Mouse (Mus musculus) T-helper 2 cell (primary cell): ENCODE results near the gene Nek6.

Source experiments
- in situ Hi-C: fragments of 300-600 bp; cut with MboI, MseI; formaldehyde crosslinking; loops from one replicate; pipeline ENCODE4 v1.15.1; 2025; ENCODE audit warnings: high pct_unique_total_duplicates

Nek6 gene

DNA sequence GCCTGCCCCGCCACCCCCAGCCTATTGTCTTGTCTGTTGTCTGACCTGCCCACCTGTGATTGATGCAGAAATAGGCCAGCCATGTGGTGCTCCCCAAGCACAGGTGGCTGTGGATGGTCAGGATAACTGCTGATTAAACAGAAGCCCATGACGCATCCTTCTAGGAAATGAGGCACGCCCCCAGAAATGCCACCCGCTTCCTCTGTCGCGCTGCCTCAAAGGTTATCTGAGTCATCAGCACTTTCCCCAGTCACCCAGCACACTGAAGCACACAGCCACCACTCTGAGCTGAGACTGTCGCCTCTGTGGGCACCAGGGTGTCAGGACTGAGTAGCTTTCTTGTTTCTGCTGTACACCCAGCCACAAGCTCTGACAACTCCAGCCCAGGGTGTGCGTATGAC is 24.9 kb downstream of the Nek6 start:
- in situ Hi-C loops: no loop called here

DNA sequence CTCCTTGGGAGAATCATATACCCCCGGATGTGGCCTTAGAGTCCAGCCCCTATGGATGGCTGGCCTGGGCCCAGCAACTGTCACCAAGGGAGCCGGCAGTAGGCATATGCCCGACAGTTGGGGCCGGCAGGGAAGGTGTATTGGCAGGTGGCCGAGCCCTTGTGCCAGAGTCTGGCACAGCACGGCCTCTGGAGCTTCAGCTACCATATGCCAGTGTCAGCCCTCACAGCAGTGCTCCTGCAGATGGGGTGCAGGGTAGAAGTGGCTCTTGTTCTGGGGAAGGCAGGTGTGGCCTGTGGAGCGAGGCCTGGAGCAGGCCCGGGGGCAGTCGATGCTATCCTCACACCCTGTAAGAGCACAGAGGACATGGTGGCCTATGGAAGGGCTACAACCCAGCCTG is 28.2 kb downstream of the Nek6 start:
- in situ Hi-C loops: loop anchor here (5.0 kb wide), 1 partner anchor 52 kb away; no protein-coding TSS in a partner anchor

DNA sequence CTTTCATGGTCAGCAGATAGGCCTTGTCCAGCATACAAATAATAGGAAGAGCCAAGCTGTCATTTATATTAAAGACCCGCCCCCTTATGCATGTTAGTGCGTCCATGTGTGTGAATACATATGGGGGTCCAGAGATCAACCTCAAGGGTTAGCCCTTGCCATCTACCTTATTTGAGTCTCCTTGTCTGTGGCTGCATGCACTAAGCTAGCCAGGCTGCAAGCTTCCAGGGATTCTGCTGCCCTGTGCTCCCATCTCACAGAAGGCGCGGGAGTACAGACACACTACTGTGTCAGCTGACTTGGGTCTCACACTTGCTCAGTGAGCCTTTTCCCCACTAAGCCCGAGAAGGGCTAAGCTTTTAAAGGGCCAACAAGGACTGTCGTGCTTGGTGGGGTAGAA is 29.2 kb downstream of the Nek6 start:
- in situ Hi-C loops: loop anchor here (5.0 kb wide), 1 partner anchor 53 kb away; no protein-coding TSS in a partner anchor

DNA sequence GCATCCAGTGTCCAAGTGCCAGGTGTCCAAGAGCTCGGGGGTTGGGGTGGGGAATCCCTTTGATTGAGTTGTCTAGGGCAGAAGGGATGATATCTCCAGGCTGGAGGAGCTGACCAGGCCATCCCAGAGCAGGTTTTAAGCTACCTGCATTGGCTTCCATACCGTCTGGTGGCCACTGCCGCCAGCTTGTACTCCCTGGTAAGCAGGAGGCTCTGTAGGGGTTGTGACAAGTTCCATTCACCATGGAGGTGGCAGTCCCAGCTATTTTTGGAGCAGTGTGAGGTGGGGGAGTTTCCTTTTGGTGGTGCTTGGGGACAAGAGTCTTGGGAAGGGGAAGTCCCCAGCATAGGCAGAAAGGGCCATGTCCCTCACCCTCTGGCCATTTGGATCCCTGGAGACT is 29.7 kb downstream of the Nek6 start:
- in situ Hi-C loops: loop anchor here (5.0 kb wide), 1 partner anchor 54 kb away; no protein-coding TSS in a partner anchor

DNA sequence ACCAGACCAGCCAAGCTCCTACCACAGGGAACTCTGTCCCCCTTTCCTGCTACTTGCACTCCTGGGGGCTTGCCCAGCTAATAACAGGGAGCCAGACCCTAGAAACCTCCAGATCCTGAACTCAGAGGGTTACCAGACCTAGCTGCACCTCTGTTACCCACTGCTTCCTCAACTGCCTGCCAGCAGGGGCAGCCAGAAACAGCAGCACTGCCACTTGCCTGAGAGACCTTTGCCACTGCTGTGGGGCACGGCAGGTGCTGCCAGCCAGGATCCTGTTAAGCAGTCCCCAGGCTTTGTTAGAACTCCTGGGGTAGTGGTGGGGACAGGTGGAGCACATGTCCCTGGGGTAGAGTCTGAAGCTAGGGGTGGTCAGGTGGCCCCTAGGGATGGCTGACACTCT is 30.1 kb downstream of the Nek6 start:
- in situ Hi-C loops: loop anchor here (5.0 kb wide), 1 partner anchor 54 kb away; no protein-coding TSS in a partner anchor

DNA sequence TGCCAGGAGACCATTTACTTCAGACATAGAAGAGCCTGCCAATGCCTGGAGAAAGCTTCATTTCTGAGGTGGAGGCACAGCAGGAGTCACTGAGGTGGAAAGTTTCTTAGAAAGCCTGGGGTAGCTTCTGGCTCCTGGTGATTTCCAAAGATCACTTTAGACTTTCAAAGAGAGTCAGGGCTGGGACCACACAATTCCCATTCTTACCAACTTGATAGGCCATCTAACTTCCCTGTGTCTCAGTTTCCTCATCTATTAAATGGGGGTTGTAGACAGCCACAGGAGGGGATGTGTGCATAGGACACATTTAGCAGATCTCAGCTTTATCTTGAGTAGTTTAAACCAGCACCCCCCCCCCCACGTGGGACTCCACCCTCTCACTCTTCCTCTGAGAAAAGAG is 30.9 kb downstream of the Nek6 start:
- in situ Hi-C loops: loop anchor here (5.0 kb wide), 1 partner anchor 55 kb away; no protein-coding TSS in a partner anchor

DNA sequence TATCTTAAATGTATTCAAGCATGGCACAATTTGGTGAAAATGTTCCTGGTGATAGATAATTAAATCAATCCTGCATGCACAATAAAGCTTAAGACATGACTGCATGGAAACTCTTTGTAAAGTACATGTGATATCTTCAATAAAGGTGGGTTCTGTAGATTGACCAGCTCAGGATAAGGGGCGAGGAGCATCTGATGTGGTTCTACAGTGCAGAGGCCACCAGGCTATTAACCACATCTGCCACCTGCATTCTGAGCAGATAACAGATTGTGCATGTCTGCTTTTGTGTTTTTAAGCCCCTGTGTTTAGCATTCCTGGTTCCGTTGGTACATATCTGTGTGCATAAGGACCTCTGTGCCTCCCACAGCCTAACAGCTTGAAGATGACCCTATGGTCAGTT is 31.7 kb downstream of the Nek6 start:
- in situ Hi-C loops: loop anchor here (5.0 kb wide), 1 partner anchor 56 kb away; no protein-coding TSS in a partner anchor

DNA sequence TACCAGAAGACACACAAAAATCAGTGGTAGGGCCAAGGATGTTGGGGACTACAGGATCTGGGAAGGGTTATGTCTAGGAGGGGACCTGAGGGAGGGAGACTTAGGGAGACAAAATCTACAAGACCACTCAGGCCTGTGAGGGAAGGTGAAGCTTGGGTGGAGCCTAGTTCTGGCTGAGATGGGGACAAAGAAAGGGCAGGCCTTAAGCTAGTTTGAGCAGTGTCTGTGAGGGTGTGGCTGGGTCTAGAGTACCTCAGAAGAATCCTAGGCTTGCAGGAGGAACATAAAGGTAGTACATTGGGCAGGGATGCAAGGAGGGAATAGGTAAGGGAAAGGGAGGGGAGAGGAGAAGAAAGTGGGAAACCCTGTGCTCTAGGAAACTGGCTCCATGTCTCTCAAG is 32.9 kb downstream of the Nek6 start:
- in situ Hi-C loops: loop anchor here (5.0 kb wide), 1 partner anchor 57 kb away; no protein-coding TSS in a partner anchor

DNA sequence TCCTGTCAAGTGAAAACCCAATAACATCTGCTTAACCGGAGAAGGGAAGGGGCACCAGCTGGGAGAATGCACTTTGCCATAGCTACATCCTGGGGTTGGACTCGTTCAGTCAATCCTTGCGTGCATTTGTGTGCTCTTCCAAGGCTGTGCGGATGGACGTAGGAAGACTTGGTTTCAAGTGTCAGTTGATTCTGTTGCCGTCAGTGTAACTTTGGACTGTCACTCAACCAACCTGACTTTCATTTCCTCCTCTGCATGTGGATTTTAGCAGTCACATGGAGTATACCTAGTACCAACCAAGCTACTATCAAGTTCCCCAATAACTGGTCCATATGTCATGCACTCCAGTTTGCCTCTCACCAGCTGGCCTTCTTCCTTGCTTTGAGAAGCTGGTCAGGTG is 33.5 kb downstream of the Nek6 start:
- in situ Hi-C loops: loop anchor here (5.0 kb wide), 1 partner anchor 58 kb away; no protein-coding TSS in a partner anchor

DNA sequence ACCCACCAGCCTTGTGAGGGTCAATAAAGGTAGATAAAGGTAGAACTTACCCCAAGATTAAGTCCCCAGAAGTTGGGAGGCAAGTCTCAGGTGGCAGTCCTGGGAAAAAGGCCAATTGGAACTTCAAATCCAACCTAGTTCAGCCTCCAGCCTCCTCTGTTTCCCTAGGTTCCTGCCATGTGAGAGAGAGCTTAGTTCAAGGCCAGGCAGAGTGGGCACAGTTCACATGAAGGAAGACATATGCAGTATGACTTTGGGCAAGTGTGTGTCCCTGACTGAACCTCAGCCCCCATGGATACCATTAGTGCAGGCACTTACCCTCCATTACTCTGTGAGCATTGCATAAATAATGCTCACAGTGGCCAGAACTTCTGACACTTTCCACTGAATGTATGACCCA is 34.3 kb downstream of the Nek6 start:
- in situ Hi-C loops: no loop called here

DNA sequence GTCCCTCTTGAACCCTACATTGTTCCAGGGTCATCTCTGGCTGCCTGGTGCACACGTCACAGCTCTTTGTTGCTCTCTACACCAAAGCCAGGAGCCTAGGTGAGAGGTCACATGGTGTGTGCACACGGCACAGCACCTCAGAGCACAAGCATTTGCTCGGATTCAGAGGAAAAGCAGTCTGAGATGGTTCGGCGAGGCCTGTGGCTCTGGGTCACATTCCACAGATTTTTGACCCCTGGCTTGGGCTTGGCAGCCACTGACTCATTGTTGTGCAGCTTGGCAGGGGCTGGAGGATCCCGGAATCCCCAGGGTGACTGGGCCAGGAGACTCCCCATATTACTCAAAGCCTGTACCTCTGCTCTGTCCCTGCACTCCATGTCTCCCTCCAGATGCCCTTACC is 34.8 kb downstream of the Nek6 start:
- in situ Hi-C loops: no loop called here

DNA sequence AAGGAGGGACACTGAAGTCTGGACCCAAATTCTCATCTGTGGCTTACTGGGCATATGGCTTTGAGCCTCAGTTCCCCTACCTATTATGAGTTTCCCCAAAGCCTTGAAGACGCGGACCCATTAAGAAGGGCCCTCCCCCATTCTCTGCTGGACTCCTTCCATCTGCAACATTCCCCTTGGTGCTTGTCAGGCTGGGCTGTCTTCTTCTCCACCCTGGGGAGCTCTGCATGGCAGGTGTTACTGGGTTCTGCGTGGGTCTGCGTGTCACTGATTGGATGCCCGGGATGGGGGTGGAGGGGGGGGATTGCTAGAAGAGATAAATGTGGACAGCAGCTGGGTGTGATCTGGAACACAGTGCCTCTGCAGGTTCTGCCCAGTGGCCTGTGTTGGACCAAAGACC is 35.3 kb downstream of the Nek6 start:
- in situ Hi-C loops: no loop called here

DNA sequence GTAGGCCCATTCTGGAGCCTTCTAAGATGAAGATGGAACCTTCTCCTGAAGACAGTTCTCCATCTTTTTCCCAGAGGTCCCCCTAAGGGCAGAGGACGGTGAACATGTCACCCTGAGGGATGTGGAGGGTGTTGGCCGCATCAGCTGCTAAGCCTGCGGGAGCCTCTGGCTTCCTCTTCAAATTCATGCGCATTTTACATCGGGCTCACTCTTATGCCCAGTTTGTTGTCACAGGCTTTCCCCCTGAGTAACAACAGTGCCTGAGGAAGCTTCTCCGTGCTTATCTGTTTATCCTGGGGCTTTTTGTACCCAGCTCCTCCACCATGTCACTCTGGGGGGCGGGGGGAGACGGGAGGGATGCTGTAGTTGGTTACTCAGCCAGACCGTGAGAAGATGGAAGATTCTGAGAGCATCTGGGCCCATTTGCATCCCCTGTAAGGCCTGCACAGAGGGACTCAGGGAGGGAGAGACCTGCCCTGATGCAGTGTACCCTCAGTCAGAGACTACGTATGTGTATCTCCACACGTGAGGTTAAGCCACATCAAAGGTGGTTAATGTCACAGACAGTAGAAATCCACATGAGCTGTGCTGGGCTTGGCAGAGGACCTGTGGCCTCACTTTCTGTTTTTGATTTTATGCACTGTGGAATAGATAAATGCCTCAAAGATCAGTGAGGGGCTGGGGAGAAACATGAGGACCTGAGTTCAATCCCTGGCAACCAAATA is 36.5 kb downstream of the Nek6 start:
- in situ Hi-C loops: no loop called here

DNA sequence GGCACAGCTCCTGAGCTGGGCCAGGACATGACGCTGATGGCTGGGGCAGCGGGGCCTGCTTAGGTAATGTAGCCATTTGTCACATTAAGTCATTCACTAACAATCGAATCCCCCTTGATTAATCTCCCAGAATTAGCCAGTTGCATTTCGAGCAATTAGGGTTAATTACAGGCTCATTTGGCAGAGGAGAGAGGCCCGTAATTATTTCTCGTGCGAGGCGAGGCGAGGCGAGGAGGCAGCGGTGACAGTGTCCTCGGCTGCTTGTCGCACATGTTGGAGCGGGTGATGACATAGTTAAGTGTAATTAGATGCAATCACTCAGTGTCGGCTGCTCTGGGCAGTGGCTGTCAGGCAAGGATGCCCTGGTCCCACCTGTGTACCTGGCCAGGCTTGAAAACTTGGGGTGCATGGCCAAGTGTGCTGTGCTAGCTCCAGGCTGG is 40.6 kb downstream of the Nek6 start:
- in situ Hi-C loops: no loop called here

DNA sequence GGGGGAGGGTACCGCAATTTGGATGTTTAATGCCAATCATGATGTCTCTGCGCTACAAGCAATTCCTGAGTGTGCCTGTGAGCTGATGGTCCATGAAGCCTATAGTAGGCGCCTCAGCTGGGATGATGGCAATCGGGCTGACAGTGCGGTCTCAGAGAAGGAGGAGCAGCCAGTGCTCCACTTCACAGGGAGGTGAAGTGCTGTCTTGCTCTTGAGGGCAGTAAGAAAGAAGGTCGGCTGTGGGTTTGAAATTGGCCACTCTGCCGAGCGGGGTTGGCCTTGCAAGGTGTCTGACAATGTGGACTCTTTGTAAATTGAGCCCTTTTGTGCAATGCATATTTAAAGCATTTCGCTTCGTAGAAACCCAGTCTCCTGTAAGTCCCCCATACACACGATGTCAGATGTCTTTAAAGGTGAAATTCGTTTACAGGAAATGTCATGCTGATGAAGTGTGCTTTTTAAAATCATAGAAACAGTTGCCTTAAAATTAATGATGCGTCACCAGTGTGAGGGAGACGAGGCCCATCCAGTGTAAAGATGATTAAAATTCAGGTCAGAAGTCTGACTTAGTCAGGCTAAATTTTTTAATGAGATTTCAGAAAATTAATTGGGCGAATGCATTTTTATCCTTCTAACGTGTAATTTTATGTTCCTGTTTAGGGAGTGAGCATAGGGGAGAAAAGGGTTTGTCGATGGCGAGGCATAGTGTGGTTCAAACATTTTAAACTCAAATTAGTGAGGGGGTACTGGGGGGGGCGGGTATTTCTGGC is 43.0 kb downstream of the Nek6 start:
- in situ Hi-C loops: no loop called here

DNA sequence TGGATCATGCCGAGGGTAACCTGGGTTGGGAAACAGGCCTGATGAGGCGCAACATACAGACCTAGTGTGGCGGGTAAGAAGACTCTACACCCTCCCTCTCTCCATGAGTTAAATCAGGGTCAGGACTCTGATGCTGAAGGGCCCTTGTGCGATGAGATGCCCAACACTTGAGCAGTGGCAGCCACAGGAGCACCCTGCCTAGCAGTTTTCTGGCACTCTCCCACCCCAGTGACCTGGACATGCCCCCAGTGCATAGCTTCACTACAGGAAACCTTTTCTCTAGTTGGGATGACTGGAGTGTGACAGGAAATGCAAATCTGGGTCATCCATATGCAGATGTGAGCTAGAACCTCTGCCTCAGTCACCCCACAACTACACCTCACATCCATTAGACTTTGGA is 44.2 kb downstream of the Nek6 start:
- in situ Hi-C loops: no loop called here

DNA sequence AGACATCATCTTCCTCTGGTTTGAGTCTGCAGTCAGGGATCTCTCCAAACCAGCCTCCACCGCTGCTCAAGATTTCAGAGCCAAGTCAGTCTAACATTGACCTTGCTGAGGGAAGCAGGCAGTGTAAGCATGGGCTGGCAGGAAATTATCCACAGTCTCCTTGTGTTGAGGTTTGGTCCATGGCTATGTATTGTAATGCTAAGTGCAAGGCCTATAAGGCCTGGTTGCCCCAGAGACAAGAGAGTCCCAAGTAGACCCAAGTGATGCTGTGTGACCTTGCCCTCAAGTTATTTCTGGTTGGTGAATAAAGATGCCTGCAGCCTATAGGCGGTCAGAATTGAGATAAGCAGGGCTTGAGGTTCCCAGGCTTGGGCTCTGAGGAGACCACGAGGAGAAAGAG is 45.3 kb downstream of the Nek6 start:
- in situ Hi-C loops: no loop called here

DNA sequence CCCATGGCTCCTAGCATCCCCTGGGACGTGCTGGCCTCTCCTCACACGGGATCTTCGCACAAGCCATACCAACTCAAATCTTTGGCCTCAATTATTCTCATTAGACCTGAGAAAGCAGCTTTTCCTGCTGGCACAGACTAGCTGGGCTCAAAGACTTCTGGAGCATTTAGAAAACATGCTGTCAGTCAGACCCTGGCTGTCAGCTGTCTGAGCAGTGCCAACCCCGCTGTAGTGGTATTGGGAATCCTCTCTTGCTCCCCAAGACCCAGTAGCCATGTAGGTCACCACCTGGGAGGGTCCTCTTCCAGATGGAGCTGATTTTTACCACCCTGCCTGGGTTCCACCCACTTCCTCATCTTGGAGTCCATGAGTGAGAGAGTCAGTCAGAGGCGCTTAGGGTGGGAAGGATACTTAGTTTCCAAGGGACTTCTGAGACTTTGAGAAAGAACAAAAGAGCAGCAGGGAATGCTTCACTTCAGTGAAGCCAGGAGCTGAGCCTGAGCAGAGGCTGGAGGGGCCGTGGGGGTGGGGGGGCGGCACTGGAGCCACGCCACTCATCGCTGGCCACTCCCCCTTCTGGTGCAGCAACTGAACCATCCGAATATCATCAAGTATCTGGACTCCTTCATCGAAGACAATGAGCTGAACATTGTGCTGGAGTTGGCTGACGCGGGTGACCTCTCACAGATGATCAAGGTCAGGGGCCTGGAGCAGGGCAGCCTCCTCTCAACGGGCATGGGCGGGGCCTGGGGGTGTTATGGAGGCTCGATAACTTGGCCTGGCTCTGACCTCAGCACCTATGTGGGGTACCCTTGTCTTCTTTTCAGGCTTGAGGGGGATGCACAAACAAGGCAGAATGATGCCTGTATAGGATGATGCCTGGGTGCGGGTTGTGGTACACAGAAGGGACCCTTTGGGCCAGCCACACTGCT is 49.1 kb downstream of the Nek6 start:
- in situ Hi-C loops: no loop called here

DNA sequence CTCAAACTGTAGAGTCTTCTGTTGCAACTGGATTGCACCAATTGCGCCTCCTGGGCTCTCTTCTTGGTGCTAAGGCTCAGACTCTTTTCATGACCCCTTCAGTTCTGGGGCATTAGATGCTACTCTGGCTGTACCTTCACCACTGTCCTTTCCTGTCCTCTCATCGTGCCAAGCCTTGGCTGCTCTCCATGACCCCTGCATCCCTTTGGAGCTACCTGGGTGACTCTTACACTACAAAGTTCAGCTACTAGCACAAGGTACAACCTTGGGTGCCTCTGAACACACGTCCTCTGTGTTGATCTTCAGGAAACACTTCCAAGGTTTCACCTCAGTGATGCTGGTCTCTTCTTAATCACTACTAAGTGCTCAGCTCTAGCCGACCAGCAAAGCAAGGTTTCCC is 51.2 kb downstream of the Nek6 start:
- in situ Hi-C loops: no loop called here

DNA sequence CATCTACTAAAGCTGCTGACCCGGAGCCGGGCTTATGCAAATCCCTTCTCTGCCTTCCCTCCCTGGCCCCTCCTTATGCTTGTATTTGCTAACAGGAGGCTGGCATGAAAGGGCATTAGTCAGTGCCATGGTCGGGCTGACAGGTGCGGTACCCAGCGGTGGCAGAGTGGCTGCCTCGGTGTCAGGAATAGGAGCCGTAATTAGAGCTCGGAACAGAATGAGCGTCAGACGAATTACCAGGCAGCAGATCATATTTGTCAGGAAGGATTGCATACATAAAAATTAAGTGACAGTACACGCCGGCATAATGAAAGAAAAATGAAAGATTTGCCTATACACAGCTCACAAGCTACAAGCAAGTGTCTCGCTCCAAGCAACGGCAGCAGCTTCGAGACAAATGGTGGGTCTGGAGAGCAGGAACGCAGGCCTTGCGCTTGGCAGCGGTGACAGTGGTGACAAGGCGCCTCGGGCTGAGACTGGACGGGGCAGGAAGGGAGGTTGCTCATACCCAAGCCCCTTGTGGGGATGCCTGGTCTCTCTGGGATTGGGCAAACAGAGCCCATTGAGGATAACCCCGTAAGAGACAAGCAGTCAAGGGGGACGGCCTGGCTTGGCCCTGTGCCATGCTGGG is 60.6 kb downstream of the Nek6 start:
- in situ Hi-C loops: no loop called here

DNA sequence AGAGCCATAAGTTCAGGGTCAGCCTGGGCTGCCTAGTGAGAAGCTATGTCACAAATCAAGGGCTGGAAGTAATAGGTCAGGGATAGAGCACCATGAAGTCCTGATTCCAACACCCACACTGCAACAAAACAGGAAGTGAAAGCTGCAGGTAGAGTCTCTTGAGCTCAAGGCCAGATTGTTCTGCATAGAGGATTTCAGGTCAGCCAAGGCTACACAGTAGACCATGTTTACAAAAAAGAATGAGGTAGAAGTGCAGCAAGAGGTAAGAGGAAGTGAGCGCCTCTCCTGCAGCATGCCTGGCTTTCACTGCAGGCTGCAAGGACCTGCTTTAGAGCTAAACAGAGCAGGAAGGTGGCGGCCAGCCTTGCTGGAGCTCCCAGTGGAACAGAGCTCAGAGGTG is 63.3 kb downstream of the Nek6 start:
- in situ Hi-C loops: loop anchor here (25.0 kb wide), 1 partner anchor 137 kb away; no protein-coding TSS in a partner anchor
